Mouse (Mus musculus): ENCODE data around the gene Strip1. TPM values are rescaled to one million over a fixed set of nuclear protein-coding genes. Genes with fewer than 3 reads are reported as not detected.
A peak's percentile ranks its signal among the peaks of the same experiment; 100 is the strongest.
"Not testable (repeated sequence)": the region's sequence is repeated elsewhere in the genome, so short reads cannot be mapped to it uniquely, and the experiment has no call there.

The Strip1 gene
- polyA plus RNA-seq, 1 experiment from 2014 or later: 68.4 TPM

DNA sequence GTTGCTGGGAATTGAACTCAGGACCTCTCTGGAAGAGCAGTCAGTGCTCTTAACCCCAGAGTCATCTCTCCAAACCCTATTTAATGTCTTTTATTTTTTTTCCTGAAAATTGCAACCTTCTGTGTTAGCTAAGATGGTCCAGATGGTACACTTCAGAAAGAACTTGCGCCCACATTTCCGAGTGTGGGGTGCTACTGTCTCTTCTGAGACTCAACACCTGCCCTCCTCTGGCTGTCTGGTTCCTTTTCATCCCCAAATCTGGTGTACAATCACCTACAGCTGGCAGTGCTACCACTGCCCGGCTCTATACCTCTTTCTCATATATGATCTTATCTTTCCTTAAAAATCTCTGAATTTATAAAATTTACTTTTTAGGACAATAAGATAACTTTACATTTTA lies 21.5 kb upstream of the Strip1 start:
- 90% methylated on average over 3 of the region's 3 CpGs for WGBS
- no peaks in the 10 kb centered on the region for H3K27me3 ChIP-seq

GRCm38 (mm10) chr3:107650276-107650675 lies 18.8 kb upstream of the Strip1 start:
- ATAC-seq (ENCODE audit: low FRiP score, low read depth); H3K27me3 ChIP-seq; H3K9me3 ChIP-seq; H3K4me1 ChIP-seq; H3K4me2 ChIP-seq (replicated peaks); H3K4me3 ChIP-seq; H3K27ac ChIP-seq; H3K36me3 ChIP-seq; H3K9ac ChIP-seq: not testable (repeated sequence)
- 74% methylated on average over 5 of the region's 5 CpGs for WGBS

More for the DNA sequence above, 21.5 kb upstream of the Strip1 start:
- Histone ChIP-seq H3K4me1 (no peaks in the 10 kb centered on the region), H3K36me3 (no peaks in the 10 kb centered on the region; the same call in 1 of the 2 replicates), H3K4me3 (no peak overlapping the region), H3K4me2 (replicated peaks) (no peak overlapping the region), H3K9ac (no peak overlapping the region), H3K27ac (no peak overlapping the region), H3K9me3 (no peaks in the 10 kb centered on the region; the same call in 1 of the 2 replicates)
- no peak for ATAC-seq (ENCODE audit: low FRiP score, low read depth)

GRCm38 (mm10) chr3:107646947-107647346 lies 15.5 kb upstream of the Strip1 start:
- ATAC-seq (ENCODE audit: low FRiP score, low read depth): no peak
- no peak overlapping the region for H3K4me2 ChIP-seq (replicated peaks)
- H3K4me1 ChIP-seq: no peaks in the 10 kb centered on the region
- 76% methylated on average over 3 of the region's 3 CpGs for WGBS
- no peak overlapping the region for H3K9ac ChIP-seq
- H3K36me3 ChIP-seq: no peaks in the 10 kb centered on the region
- H3K9me3 ChIP-seq: no peaks in the 10 kb centered on the region
- H3K27me3 ChIP-seq: no peaks in the 10 kb centered on the region
- no peak overlapping the region for H3K4me3 ChIP-seq
- no peak overlapping the region for H3K27ac ChIP-seq

DNA sequence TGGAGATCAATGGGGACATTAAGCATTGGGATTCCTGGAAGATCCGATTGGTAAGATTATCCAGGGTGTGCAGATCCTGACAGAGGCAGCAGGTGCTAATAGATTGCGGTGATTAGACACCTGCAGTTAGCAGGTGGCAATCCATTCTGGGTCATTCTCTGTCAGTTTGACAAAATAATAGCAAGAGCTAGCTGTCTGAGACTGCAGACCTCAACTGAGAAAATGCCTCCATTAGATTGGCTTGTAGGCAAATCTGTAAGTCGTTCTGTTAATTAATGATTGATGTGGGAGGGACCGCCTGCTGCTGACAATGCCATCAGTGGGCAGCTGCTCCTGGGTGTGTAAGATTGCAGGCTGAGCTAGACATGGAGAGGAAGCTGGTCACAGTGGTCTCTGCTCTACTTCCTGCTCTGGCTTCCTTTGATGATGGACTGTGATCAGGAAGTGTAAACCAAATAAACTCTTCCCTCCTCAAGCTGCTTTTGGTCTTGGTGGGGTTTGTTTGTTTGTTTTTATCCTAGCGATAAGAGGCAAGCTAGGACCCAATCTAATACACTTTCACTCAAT lies 6.2 kb upstream of the Strip1 start:
- H3K9ac ChIP-seq: no peak overlapping the region
- no peak for ATAC-seq (ENCODE audit: low FRiP score, low read depth)
- no peaks in the 10 kb centered on the region for H3K4me1 ChIP-seq
- H3K27ac ChIP-seq: no peak overlapping the region
- no peaks in the 10 kb centered on the region for H3K27me3 ChIP-seq
- no peaks in the 10 kb centered on the region for H3K9me3 ChIP-seq
- H3K4me3 ChIP-seq: no peak overlapping the region
- H3K4me2 ChIP-seq (replicated peaks): no peak overlapping the region
- WGBS: 62% methylated on average over 5 of the region's 5 CpGs
- H3K36me3 ChIP-seq: no peaks in the 10 kb centered on the region

DNA sequence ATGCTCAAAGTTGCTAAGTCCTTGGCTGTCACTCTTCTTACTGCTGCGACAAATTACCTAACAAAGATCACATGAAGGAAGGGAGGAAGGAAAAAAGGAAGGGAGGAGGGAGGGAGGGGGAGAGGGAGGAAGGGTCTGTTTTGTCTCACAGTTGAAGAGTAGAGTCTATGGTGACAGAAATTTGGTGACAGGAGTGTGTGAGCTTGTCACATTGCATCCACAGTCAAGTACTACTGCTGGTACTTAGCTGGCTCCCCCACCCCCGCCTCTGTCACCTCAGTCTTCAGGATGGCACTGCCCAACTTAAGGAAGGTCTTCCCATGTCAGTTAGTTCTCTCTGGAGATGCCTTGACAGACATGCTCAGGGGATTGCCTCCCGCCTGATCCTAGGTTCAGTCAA lies 4.7 kb upstream of the Strip1 start:
- no peak for ATAC-seq (ENCODE audit: low FRiP score, low read depth)
- WGBS: 65% methylated on average over 3 of the region's 3 CpGs
- H3K27me3 ChIP-seq: no peaks in the 10 kb centered on the region

DNA sequence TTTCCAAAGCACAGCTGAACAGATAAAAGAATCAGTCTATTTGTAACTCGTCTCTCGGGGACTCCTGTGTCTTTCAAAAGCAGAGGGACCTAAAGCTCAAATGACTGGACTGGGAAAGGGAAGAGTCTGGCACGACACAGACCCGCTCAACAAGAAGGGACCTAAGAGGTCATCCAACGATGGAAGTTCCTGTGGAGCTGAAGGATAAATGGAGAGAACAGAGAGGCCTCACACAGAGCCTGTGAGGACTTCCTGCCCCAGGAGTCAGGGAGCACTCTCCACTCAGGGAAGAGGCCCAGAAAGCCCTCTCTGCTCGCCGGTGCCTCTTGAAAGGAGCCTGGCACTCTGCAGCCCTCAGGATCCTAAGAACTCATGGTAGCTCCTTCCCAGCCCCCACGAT lies 4.3 kb upstream of the Strip1 start:
- Histone ChIP-seq H3K4me1 (no peaks in the 10 kb centered on the region), H3K9me3 (no peaks in the 10 kb centered on the region), H3K9ac (no peak overlapping the region), H3K27ac (no peak overlapping the region), H3K36me3 (no peaks in the 10 kb centered on the region), H3K27me3 (no peaks in the 10 kb centered on the region), H3K4me3 (no peak overlapping the region), H3K4me2 (replicated peaks) (no peak overlapping the region)
- 63% methylated on average over 8 of the region's 8 CpGs for WGBS
- no peak for ATAC-seq (ENCODE audit: low FRiP score, low read depth)

More for the DNA sequence above, 4.7 kb upstream of the Strip1 start:
- Histone ChIP-seq H3K9ac (no peak overlapping the region), H3K36me3 (no peaks in the 10 kb centered on the region), H3K9me3 (no peaks in the 10 kb centered on the region), H3K4me1 (no peaks in the 10 kb centered on the region), H3K4me2 (replicated peaks) (no peak overlapping the region), H3K4me3 (no peak overlapping the region), H3K27ac (no peak overlapping the region)

DNA sequence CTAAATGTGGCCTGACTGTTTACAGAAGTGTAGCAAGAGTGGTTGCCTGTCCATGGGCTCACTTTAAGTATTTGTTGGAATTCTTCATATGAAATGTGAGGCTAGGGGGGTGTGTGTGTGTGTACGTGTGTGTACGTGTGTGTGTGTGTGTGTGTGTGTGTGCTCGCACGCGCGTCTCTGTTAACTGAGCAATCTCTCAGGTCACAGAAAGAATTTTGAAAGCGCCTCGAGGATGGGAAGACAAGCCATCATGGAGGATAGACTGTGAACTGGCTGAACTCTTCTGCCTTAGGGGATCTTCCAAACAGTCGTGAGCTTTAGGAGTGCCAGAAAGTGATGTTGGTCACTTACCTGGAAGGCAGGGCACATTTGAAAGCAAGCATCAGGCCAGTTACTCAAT lies 2.4 kb upstream of the Strip1 start:
- H3K9ac ChIP-seq: no peak overlapping the region
- WGBS: 89% methylated on average over 9 of the region's 9 CpGs

DNA sequence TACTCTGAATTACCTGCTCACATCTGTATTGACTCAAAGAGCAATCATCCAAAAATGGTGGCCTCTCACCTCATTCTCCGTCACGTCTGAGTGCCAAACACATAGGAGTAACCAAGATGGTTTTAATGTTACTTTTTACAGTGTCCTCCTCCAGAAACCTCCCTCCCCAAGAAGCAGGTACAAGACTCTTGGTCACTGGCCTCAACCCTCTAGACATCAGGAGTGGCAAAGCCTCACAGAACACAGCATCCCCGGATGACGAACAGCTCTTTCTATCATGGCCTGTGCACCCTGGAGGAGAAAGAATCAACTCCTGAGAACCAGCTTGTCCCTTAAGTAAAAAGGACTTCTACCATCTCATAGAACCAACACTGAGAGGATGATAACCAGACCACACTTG lies 1.3 kb upstream of the Strip1 start:
- ATAC-seq (ENCODE audit: low FRiP score, low read depth): no peak
- H3K4me2 ChIP-seq (replicated peaks): no peak overlapping the region

More for the DNA sequence above, 2.4 kb upstream of the Strip1 start:
- H3K9me3 ChIP-seq: no peaks in the 10 kb centered on the region
- H3K27ac ChIP-seq: no peak overlapping the region
- H3K4me2 ChIP-seq (replicated peaks): no peak overlapping the region
- H3K4me1 ChIP-seq: peaks cover 11% of the 10 kb centered on the region
- no peak overlapping the region for H3K4me3 ChIP-seq
- ATAC-seq (ENCODE audit: low FRiP score, low read depth): no peak
- H3K36me3 ChIP-seq: peaks cover under 1% of the 10 kb centered on the region; the same call in 1 of the 2 replicates
- no peaks in the 10 kb centered on the region for H3K27me3 ChIP-seq

DNA sequence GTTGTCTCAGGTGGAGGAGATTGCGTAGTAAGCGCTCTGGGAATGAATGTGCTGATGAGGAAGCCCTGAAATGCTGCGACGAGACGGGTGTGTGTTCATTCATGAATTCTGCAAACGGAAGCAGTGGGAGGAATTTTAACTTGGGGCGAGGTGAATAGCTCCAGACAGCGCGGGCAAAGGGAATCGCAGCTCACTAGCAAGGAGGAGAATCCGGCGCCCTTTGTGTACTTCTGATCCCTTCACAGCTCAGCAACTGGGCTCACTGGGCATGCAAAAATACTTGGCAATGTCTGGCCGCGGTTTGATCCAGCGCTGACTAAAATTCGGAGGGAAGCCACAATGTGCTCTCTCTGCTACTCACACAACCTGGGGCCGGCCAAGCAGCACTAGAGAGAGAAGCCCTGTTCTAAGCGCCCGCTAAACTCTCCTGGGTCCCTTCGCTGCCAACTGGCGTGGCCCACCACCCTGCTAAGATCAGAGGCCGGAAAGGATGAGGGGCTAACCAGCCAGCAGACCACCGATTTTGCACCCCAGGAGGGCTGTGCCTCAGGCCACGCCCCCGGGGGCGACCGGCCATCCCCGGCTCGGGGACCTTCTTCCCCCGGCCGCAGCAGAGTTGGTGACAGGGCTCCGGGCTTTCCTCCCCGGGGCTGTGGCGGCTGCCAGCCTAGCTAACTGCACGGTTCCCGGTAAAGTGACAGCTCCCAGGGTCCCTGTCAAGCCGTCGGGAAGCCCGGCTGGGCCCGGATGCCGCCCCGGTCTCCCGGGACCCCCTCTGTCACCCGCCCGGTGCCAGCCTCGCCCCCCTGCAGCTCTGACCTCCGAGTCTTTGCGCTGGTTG lies 592 bp downstream of the Strip1 start, which contains the start of gene Gm10961:
Gene Gm10961 (plus strand): TSS at position 641 of the 841 bp plus-strand sequence.
- Histone ChIP-seq H3K9ac (peak within 1 kb of the TSS; percentile 98), H3K9me3 (no peaks in the 10 kb centered on the region), H3K4me1 (peaks cover 11% of the 10 kb centered on the region), H3K4me2 (replicated peaks) (peak within 1 kb of the TSS; percentile 84), H3K4me3 (peak within 1 kb of the TSS; percentile 98), H3K27ac (peak within 1 kb of the TSS; percentile 93), H3K36me3 (peaks cover 30% of the 10 kb centered on the region), H3K27me3 (no peaks in the 10 kb centered on the region)
- WGBS: 1% methylated on average over 48 of the region's 48 CpGs
- peak; percentile 79 for ATAC-seq (ENCODE audit: low FRiP score, low read depth)

More for the DNA sequence above, 1.3 kb upstream of the Strip1 start:
- Histone ChIP-seq H3K27me3 (no peaks in the 10 kb centered on the region), H3K4me1 (peaks cover 11% of the 10 kb centered on the region), H3K9ac (no peak overlapping the region), H3K4me3 (no peak overlapping the region), H3K27ac (no peak overlapping the region), H3K36me3 (peaks cover 11% of the 10 kb centered on the region), H3K9me3 (no peaks in the 10 kb centered on the region)
- 79% methylated on average over 4 of the region's 4 CpGs for WGBS

GRCm38 (mm10) chr3:107629411-107629810 lies 2.1 kb downstream of the Strip1 start:
- Histone ChIP-seq H3K27me3 (no peaks in the 10 kb centered on the region), H3K9ac (no peak overlapping the region), H3K4me2 (replicated peaks) (no peak overlapping the region), H3K4me3 (no peak overlapping the region), H3K27ac (no peak overlapping the region), H3K36me3 (peaks cover 45% of the 10 kb centered on the region), H3K4me1 (peaks cover 11% of the 10 kb centered on the region), H3K9me3 (no peaks in the 10 kb centered on the region)
- ATAC-seq (ENCODE audit: low FRiP score, low read depth): no peak
- 89% methylated on average over 4 of the region's 4 CpGs for WGBS

GRCm38 (mm10) chr3:107628551-107628950 lies 2.9 kb downstream of the Strip1 start:
- Histone ChIP-seq H3K27ac (no peak overlapping the region), H3K36me3 (peaks cover 54% of the 10 kb centered on the region), H3K4me1 (peaks cover 11% of the 10 kb centered on the region), H3K9ac (no peak overlapping the region), H3K4me2 (replicated peaks) (no peak overlapping the region), H3K9me3 (no peaks in the 10 kb centered on the region), H3K4me3 (no peak overlapping the region), H3K27me3 (no peaks in the 10 kb centered on the region)
- ATAC-seq (ENCODE audit: low FRiP score, low read depth): no peak
- WGBS: 92% methylated on average over 2 of the region's 2 CpGs

DNA sequence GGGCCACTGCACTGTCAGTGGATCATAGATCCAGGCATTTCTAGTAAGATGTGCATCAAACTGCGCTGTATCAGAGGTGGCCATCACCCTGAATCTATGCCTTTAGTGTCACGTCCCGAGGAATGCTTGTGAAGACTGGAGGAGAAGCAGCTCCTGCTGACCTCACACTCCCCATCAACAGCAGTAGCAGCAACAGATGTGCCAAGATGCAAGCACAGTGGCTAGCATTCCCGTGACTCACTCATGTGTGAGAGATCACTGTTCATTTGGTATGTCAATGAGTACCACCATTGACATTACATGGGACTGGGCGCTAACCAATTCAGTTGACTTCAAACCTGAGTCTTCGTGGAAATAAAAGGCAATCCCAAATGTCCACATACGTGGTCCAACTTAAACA lies 3.9 kb downstream of the Strip1 start:
- Histone ChIP-seq H3K4me1 (peaks cover 11% of the 10 kb centered on the region), H3K4me3 (no peak overlapping the region), H3K9ac (no peak overlapping the region), H3K27me3 (no peaks in the 10 kb centered on the region), H3K9me3 (no peaks in the 10 kb centered on the region), H3K27ac (no peak overlapping the region), H3K36me3 (peaks cover 63% of the 10 kb centered on the region), H3K4me2 (replicated peaks) (no peak overlapping the region)
- no peak for ATAC-seq (ENCODE audit: low FRiP score, low read depth)
- 92% methylated on average over 7 of the region's 7 CpGs for WGBS

All from limb, embryonic 13.5 days (tissue).